Mouse (Mus musculus): ENCODE measurements around the gene Gm3435. TPM values are rescaled to one million over a fixed set of nuclear protein-coding genes. Genes with fewer than 3 reads are reported as not detected.
A peak's percentile ranks its signal among the peaks of the same experiment; 100 is the strongest.
"Not testable (repeated sequence)": the region's sequence is repeated elsewhere in the genome, so short reads cannot be mapped to it uniquely, and the experiment has no call there.

Gene Gm3435
- polyA plus RNA-seq (2016; fragmentation: Nextera tagmentation; extraction: Ambion mirVana), result 5.5 and 6.9 TPM in 2 replicates

GRCm38 (mm10) chr17:15009706-15010413 is at the start of gene Gm3435:
Gene Gm3435 (plus strand): TSS chr17:15010176.
- WGBS, result no CpG with 5 or more reads among the region's 60 CpGs
- H3K4me3 ChIP-seq (replicated peaks); H3K9ac ChIP-seq (replicated peaks); H3K27ac ChIP-seq; H3K4me2 ChIP-seq; H3K27me3 ChIP-seq; H3K36me3 ChIP-seq; H3K4me1 ChIP-seq (replicated peaks); H3K9me3 ChIP-seq: not testable (repeated sequence)
- ATAC-seq (ENCODE audit: insufficient number of reproducible peaks, insufficient read depth, low FRiP score, low TSS enrichment, low read depth), result peak; percentile 96

- peak; percentile 16; the same call in 1 of the 2 replicates for ATAC-seq (ENCODE audit: insufficient number of reproducible peaks, insufficient read depth, low FRiP score, low TSS enrichment, low read depth)
- WGBS, result under 1% methylated on average over 19 of the region's 23 CpGs
- H3K27ac ChIP-seq, result no peak overlapping the region
Measured at GRCm38 (mm10) chr17:14960520-14960919, 49.5 kb upstream of the Gm3435 start.

GRCm38 (mm10) chr17:14960951-14961556 is 48.9 kb upstream of the Gm3435 start, which contains the start of gene Phf10:
Gene Phf10 (minus strand): TSS chr17:14961273.
- Histone ChIP-seq H3K4me2 (peak within 1 kb of the TSS; percentile 67), H3K9ac (replicated peaks) (peak within 1 kb of the TSS; percentile 82), H3K27ac (peak within 1 kb of the TSS; percentile 78; the same call in 1 of the 2 replicates), H3K4me3 (replicated peaks) (peak within 1 kb of the TSS; percentile 76)
- H3K9me3 ChIP-seq; H3K27me3 ChIP-seq; H3K4me1 ChIP-seq (replicated peaks); H3K36me3 ChIP-seq: not testable (repeated sequence)
- ATAC-seq (ENCODE audit: insufficient number of reproducible peaks, insufficient read depth, low FRiP score, low TSS enrichment, low read depth), result peak; percentile 63
- under 1% methylated on average over 41 of the region's 100 CpGs for WGBS

More at GRCm38 (mm10) chr17:14960520-14960919, 49.5 kb upstream of the Gm3435 start:
- Histone ChIP-seq H3K4me1 (replicated peaks) (peaks cover 6% of the 10 kb centered on the region), H3K4me3 (replicated peaks) (peak overlapping the region; percentile 76), H3K4me2 (peak overlapping the region; percentile 67), H3K9me3 (no peaks in the 10 kb centered on the region), H3K27me3 (no peaks in the 10 kb centered on the region), H3K9ac (replicated peaks) (peak overlapping the region; percentile 82), H3K36me3 (peaks cover 6% of the 10 kb centered on the region; the same call in 1 of the 2 replicates)

- not testable (repeated sequence) for H3K36me3 ChIP-seq; H3K4me2 ChIP-seq; H3K27ac ChIP-seq; H3K9me3 ChIP-seq; H3K27me3 ChIP-seq; H3K4me1 ChIP-seq (replicated peaks); H3K4me3 ChIP-seq (replicated peaks); H3K9ac ChIP-seq (replicated peaks)
- no CpG with 5 or more reads among the region's 44 CpGs for WGBS
- peak; percentile 92 for ATAC-seq (ENCODE audit: insufficient number of reproducible peaks, insufficient read depth, low FRiP score, low TSS enrichment, low read depth)
Measured at GRCm38 (mm10) chr17:14961557-14962154, 48.3 kb upstream of the Gm3435 start.

- not testable (repeated sequence) for H3K27ac ChIP-seq; H3K9ac ChIP-seq (replicated peaks); H3K9me3 ChIP-seq; H3K4me3 ChIP-seq (replicated peaks); H3K27me3 ChIP-seq; H3K4me1 ChIP-seq (replicated peaks); H3K36me3 ChIP-seq; ATAC-seq (ENCODE audit: insufficient number of reproducible peaks, insufficient read depth, low FRiP score, low TSS enrichment, low read depth); H3K4me2 ChIP-seq
- no CpG with 5 or more reads among the region's 6 CpGs for WGBS
Measured at GRCm38 (mm10) chr17:14968373-14968913, 41.5 kb upstream of the Gm3435 start.

GRCm38 (mm10) chr17:14977718-14978361 is 32.1 kb upstream of the Gm3435 start:
- not testable (repeated sequence) for H3K4me3 ChIP-seq (replicated peaks)

GRCm38 (mm10) chr17:14978362-14979038 is 31.5 kb upstream of the Gm3435 start, which contains the start of the genes 9030025P20Rik and Gm3417:
Gene 9030025P20Rik (plus strand): TSS chr17:14978468.
Gene Gm3417 (minus strand): TSS chr17:14978790.
- ATAC-seq (ENCODE audit: insufficient number of reproducible peaks, insufficient read depth, low FRiP score, low TSS enrichment, low read depth), result peak; percentile 97
- H3K27ac ChIP-seq; H3K9ac ChIP-seq (replicated peaks); H3K9me3 ChIP-seq; H3K36me3 ChIP-seq; H3K4me1 ChIP-seq (replicated peaks); H3K27me3 ChIP-seq; H3K4me3 ChIP-seq (replicated peaks): not testable (repeated sequence)
- 0 out of 2 replicates have a peak within 1 kb of the TSS, but pooled peaks have one; percentile 35 for H3K4me2 ChIP-seq
- no CpG with 5 or more reads among the region's 60 CpGs for WGBS

More at GRCm38 (mm10) chr17:14977718-14978361, 32.1 kb upstream of the Gm3435 start:
- H3K9me3 ChIP-seq; H3K27ac ChIP-seq; ATAC-seq (ENCODE audit: insufficient number of reproducible peaks, insufficient read depth, low FRiP score, low TSS enrichment, low read depth); H3K9ac ChIP-seq (replicated peaks); H3K36me3 ChIP-seq; H3K27me3 ChIP-seq; H3K4me1 ChIP-seq (replicated peaks): not testable (repeated sequence)
- under 1% methylated on average over 4 of the region's 7 CpGs for WGBS
- 0 out of 2 replicates have a peak overlapping the region, but pooled peaks have one; percentile 35 for H3K4me2 ChIP-seq

GRCm38 (mm10) chr17:14990116-14990702 is 19.8 kb upstream of the Gm3435 start:
- not testable (repeated sequence) for H3K27me3 ChIP-seq; H3K4me1 ChIP-seq (replicated peaks); H3K4me2 ChIP-seq; H3K9ac ChIP-seq (replicated peaks); H3K9me3 ChIP-seq; H3K4me3 ChIP-seq (replicated peaks); H3K27ac ChIP-seq; ATAC-seq (ENCODE audit: insufficient number of reproducible peaks, insufficient read depth, low FRiP score, low TSS enrichment, low read depth); H3K36me3 ChIP-seq
- WGBS, result 85% methylated on average over 4 of the region's 5 CpGs

GRCm38 (mm10) chr17:14992522-14993138 is 17.3 kb upstream of the Gm3435 start:
- peak; percentile 71 for ATAC-seq (ENCODE audit: insufficient number of reproducible peaks, insufficient read depth, low FRiP score, low TSS enrichment, low read depth)
- no CpG with 5 or more reads among the region's 98 CpGs for WGBS
- not testable (repeated sequence) for H3K4me1 ChIP-seq (replicated peaks); H3K27me3 ChIP-seq; H3K4me3 ChIP-seq (replicated peaks); H3K4me2 ChIP-seq; H3K36me3 ChIP-seq; H3K9me3 ChIP-seq; H3K27ac ChIP-seq; H3K9ac ChIP-seq (replicated peaks)

Data from limb, embryonic 12.5 days (tissue).